Mouse (Mus musculus): ENCODE results near the gene Gm15217. TPM values are rescaled to one million over a fixed set of nuclear protein-coding genes. Genes with fewer than 3 reads are reported as not detected.

Gene Gm15217
- polyA plus RNA-seq, 1 experiment from 2014 or later: 1.2 TPM

DNA sequence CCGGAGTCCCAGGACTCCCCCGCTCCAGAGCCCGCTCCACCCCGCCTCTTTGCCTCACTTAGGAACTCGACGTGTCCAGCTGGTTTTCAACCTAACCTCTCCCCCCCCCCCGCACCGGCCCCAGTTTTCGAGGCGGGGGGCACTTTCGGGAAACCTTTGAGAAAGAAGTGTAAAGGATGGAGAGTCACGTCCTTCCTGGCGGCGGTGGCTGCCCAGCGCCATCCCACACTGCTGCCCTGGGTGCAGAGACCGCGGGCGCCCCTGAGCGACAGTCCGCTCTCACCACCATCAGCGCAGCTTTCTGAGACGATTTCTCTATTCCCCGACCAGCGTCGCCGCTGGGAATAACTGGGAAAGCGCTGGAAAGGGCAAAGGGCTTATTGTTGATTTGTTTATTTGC is 9.4 kb downstream of the Gm15217 start:
- peak overlapping the region; percentile 73 for H3K4me2 ChIP-seq (ENCODE audit: low read length)
- H3K27ac ChIP-seq (ENCODE audit: low read depth): peak overlapping the region; percentile 91
- no peaks in the 10 kb centered on the region for H3K9me3 ChIP-seq (ENCODE audit: control insufficient read depth, low read length)
- no peaks in the 10 kb centered on the region for H3K4me1 ChIP-seq (replicated peaks; ENCODE audit: control insufficient read depth, insufficient read depth, low read length)
- peaks cover 25% of the 10 kb centered on the region for H3K27me3 ChIP-seq (replicated peaks; ENCODE audit: control insufficient read depth, insufficient read depth, low read length)
- peak; percentile 83 for DNase-seq (ENCODE audit: low spot score)
- no peak for ATAC-seq (replicated peaks; ENCODE audit: low FRiP score, low TSS enrichment, low read depth)
- H3K4me3 ChIP-seq (ENCODE audit: low read depth, low read length): peak overlapping the region; percentile 60
- H3K36me3 ChIP-seq (ENCODE audit: control insufficient read depth, insufficient read depth, low read length): peaks cover 9% of the 10 kb centered on the region; the same call in 1 of the 2 replicates
- 0% methylated on average over 26 of the region's 27 CpGs for WGBS
- peak overlapping the region; percentile 86 for H3K9ac ChIP-seq (ENCODE audit: low read length)

DNA sequence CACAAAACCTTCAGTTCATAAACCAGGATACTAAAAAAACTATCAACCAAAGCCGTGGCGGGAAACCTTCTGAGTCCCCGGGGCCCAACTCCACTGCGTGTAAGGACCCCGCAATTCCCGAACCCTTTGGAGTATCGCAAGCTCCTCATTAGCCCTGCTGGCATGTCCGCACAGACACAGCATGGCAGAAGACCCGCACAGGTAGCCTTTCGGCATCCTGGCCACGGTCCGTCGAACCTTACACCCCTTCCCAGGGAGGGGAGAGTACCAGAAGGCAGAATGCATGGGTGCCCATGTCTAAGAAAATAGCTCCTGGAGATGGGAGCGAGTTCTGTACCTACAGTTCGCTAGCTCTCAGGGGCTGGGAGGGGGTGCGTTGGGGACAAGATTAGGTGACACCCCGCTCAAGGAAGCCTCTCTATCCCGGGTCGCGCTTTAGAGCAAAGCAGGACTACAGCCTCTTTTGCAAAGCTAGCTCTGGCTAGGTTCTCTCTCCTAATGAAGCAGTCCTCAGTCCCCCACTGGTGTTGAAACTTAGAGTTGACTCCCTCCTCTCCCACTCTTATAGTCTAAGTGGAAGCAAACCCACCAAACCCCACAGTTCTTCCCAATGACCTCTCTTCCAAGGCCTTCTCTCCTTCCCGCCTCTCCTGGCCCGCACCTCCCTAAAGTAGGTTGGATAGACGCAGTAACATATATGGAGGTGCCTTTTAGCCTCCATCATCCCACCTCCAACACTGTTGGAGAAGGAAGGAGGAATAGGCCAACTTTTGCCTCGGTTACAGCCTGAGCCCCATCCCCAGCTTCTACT is 10.4 kb downstream of the Gm15217 start:
- Histone ChIP-seq H3K9me3 (ENCODE audit: control insufficient read depth, low read length) (no peaks in the 10 kb centered on the region), H3K4me2 (ENCODE audit: low read length) (peak overlapping the region; percentile 73), H3K4me3 (ENCODE audit: low read depth, low read length) (peak overlapping the region; percentile 60), H3K36me3 (ENCODE audit: control insufficient read depth, insufficient read depth, low read length) (no peaks in the 10 kb centered on the region), H3K27me3 (replicated peaks; ENCODE audit: control insufficient read depth, insufficient read depth, low read length) (peaks cover 25% of the 10 kb centered on the region), H3K4me1 (replicated peaks; ENCODE audit: control insufficient read depth, insufficient read depth, low read length) (no peaks in the 10 kb centered on the region), H3K27ac (ENCODE audit: low read depth) (peak overlapping the region; percentile 91), H3K9ac (ENCODE audit: low read length) (peak overlapping the region; percentile 86)
- DNase-seq (ENCODE audit: low spot score): peak; percentile 67
- ATAC-seq (replicated peaks; ENCODE audit: low FRiP score, low TSS enrichment, low read depth): no peak
- WGBS: 5% methylated on average over 24 of the region's 24 CpGs

DNA sequence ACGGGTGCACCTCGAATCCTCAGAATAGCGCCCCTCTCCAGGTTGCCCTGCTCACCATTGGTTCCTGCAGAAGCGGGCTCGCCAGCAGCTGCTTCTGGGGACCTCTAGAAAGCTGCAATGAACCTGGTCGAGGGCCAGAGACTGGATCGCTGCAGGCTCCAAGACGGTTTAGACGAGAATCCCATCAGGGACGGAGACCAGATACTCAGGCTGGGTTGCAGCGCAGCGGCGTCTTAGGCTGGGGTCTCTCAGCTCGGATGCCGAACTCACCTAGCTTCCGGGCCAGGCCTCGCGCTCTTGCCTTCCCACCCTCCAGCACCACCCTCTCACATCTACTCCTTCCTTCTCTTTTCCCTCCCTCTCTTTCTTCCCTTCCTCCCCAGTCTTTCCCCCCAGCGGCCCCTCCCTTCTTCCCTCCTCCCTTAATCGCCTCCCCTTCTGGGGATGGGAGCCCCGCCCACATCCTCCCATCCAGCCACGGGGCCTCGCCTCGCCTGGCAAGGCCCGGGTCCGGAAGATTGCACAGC is 11.1 kb downstream of the Gm15217 start, which contains the start of gene Bmp4:
TSS of gene Bmp4 (minus strand) at position 421 of the 527 bp plus-strand sequence.
- DNase-seq (ENCODE audit: low spot score) (peak; percentile 80), ATAC-seq (replicated peaks; ENCODE audit: low FRiP score, low TSS enrichment, low read depth) (peak; percentile 28)
- peak within 1 kb of the TSS; percentile 86 for H3K9ac ChIP-seq (ENCODE audit: low read length)
- no peaks in the 10 kb centered on the region for H3K9me3 ChIP-seq (ENCODE audit: control insufficient read depth, low read length)
- H3K27me3 ChIP-seq (replicated peaks; ENCODE audit: control insufficient read depth, insufficient read depth, low read length): peaks cover 25% of the 10 kb centered on the region
- H3K4me2 ChIP-seq (ENCODE audit: low read length): peak within 1 kb of the TSS; percentile 73
- H3K27ac ChIP-seq (ENCODE audit: low read depth): peak within 1 kb of the TSS; percentile 91
- no peaks in the 10 kb centered on the region for H3K4me1 ChIP-seq (replicated peaks; ENCODE audit: control insufficient read depth, insufficient read depth, low read length)
- no peaks in the 10 kb centered on the region for H3K36me3 ChIP-seq (ENCODE audit: control insufficient read depth, insufficient read depth, low read length)
- WGBS: 2% methylated on average over 26 of the region's 26 CpGs
- peak within 1 kb of the TSS; percentile 60 for H3K4me3 ChIP-seq (ENCODE audit: low read depth, low read length)

DNA sequence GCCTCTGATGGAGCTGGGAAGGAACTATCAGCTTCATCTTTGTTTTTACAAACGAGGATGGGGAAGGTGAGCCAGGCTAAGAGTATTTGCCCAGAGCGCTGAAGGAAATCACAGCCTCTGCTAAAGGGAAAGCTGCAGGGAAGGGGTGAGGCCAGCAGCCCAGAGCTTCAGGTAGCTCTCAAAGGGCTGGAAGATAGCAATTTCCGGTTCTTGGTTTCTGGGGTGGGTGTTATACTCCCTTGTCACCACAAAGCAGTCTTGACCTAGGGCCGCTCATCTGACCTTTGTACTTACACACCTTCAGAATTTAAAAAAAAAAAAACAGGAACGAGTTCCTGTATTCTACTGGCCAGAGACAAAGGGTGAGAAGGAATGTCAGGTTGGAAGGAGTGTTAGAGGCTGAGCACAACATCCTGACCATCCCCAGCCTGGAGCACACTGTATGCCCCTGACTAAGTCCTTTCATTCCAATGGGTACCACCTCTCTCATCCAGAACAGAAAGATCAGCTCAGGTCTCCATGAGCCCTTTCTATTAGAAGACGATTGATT is 12.5 kb downstream of the Gm15217 start:
- WGBS: 51% methylated on average over 6 of the region's 6 CpGs
- H3K9me3 ChIP-seq (ENCODE audit: control insufficient read depth, low read length): no peaks in the 10 kb centered on the region
- H3K36me3 ChIP-seq (ENCODE audit: control insufficient read depth, insufficient read depth, low read length): no peaks in the 10 kb centered on the region
- H3K4me2 ChIP-seq (ENCODE audit: low read length): no peak overlapping the region
- no peak overlapping the region for H3K9ac ChIP-seq (ENCODE audit: low read length)
- no peak overlapping the region for H3K4me3 ChIP-seq (ENCODE audit: low read depth, low read length)
- DNase-seq (ENCODE audit: low spot score): no peak
- peaks cover 25% of the 10 kb centered on the region for H3K27me3 ChIP-seq (replicated peaks; ENCODE audit: control insufficient read depth, insufficient read depth, low read length)
- no peak for ATAC-seq (replicated peaks; ENCODE audit: low FRiP score, low TSS enrichment, low read depth)
- H3K27ac ChIP-seq (ENCODE audit: low read depth): no peak overlapping the region
- H3K4me1 ChIP-seq (replicated peaks; ENCODE audit: control insufficient read depth, insufficient read depth, low read length): no peaks in the 10 kb centered on the region

DNA sequence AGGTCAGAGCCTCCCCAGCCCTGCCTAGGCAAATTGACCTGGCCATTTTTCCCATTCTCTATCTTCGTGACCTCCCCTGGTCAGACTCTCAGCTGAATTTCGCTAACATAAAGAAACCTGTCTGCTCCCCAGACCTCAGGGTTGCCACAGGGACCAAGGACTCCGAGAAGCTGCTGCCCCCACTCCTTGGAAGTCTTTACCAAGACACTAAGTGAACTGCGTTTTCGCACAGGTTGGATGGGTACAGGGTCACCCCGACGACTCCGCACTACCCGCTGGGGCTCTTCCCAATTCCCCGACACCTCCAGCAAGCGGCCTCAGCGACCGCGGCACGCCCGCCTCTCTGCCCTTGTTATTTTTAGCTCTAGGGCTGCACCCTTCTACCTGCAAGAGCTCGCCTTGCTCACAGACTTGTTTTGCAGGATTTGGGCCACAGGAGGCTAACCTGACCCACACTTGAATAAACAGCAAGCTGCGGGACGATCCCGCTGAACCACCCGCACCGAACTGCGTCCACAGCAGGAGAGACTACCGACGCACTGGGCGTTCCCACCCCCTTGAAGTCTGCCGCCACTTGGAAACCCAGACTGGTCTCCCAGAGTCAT is 19.0 kb downstream of the Gm15217 start:
- no peak overlapping the region for H3K27ac ChIP-seq (ENCODE audit: low read depth)
- H3K4me1 ChIP-seq (replicated peaks; ENCODE audit: control insufficient read depth, insufficient read depth, low read length): no peaks in the 10 kb centered on the region
- H3K4me3 ChIP-seq (ENCODE audit: low read depth, low read length): peak overlapping the region; percentile 29
- H3K36me3 ChIP-seq (ENCODE audit: control insufficient read depth, insufficient read depth, low read length): no peaks in the 10 kb centered on the region
- DNase-seq (ENCODE audit: low spot score) (peak; percentile 71), ATAC-seq (replicated peaks; ENCODE audit: low FRiP score, low TSS enrichment, low read depth) (peak; percentile 43; the same call in 1 of the 2 replicates)
- peak overlapping the region; percentile 50 for H3K4me2 ChIP-seq (ENCODE audit: low read length)
- H3K9me3 ChIP-seq (ENCODE audit: control insufficient read depth, low read length): no peaks in the 10 kb centered on the region
- H3K9ac ChIP-seq (ENCODE audit: low read length): no peak overlapping the region
- WGBS: 5% methylated on average over 27 of the region's 27 CpGs
- peaks cover 30% of the 10 kb centered on the region for H3K27me3 ChIP-seq (replicated peaks; ENCODE audit: control insufficient read depth, insufficient read depth, low read length)

DNA sequence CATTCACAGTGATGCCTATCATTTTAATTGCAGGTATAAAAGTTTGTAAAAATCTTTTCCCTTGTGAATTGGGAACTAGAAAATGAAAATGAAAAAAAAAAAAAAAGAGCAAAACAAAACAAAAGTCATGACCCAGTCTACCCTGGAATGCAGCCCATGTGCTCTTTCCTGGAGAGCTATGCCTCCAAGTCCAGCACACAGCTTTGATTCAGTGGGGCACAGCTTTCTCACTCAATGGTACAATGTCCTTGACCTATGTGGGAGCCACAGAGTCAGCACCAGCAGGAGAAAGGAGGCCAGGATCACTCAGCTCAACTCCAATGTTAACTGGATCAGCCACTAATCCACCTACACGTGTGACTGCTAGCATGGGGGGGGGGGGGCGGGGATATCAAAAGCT is 20.7 kb downstream of the Gm15217 start:
- no peak overlapping the region for H3K4me2 ChIP-seq (ENCODE audit: low read length)
- no peak overlapping the region for H3K27ac ChIP-seq (ENCODE audit: low read depth)
- ATAC-seq (replicated peaks; ENCODE audit: low FRiP score, low TSS enrichment, low read depth) (no peak), DNase-seq (ENCODE audit: low spot score) (no peak)
- no peak overlapping the region for H3K9ac ChIP-seq (ENCODE audit: low read length)
- H3K9me3 ChIP-seq (ENCODE audit: control insufficient read depth, low read length): no peaks in the 10 kb centered on the region
- H3K4me1 ChIP-seq (replicated peaks; ENCODE audit: control insufficient read depth, insufficient read depth, low read length): no peaks in the 10 kb centered on the region
- no peaks in the 10 kb centered on the region for H3K36me3 ChIP-seq (ENCODE audit: control insufficient read depth, insufficient read depth, low read length)
- H3K4me3 ChIP-seq (ENCODE audit: low read depth, low read length): no peak overlapping the region
- 83% methylated on average over 2 of the region's 2 CpGs for WGBS
- H3K27me3 ChIP-seq (replicated peaks; ENCODE audit: control insufficient read depth, insufficient read depth, low read length): peaks cover 30% of the 10 kb centered on the region

DNA sequence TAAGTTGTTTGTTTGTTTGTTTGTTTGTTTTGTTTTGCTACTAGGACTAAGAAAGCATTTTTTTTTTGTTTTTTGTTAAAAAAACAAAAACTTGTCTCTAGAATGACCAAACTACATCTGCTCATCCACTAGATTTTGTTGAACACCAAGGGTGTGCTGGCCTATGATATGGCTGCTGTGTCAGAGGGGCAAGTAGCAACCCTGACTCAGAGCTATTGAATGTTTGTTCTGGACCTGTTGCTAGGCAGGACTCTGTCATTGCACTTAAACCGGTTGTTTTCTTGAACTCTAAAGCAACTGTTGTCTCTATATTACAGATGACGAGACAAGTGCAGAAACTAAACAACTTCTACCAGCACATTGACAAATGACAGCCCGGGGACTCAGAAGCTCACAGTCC is 29.1 kb downstream of the Gm15217 start:
- Histone ChIP-seq H3K27ac (ENCODE audit: low read depth) (no peak overlapping the region), H3K4me2 (ENCODE audit: low read length) (no peak overlapping the region)

DNA sequence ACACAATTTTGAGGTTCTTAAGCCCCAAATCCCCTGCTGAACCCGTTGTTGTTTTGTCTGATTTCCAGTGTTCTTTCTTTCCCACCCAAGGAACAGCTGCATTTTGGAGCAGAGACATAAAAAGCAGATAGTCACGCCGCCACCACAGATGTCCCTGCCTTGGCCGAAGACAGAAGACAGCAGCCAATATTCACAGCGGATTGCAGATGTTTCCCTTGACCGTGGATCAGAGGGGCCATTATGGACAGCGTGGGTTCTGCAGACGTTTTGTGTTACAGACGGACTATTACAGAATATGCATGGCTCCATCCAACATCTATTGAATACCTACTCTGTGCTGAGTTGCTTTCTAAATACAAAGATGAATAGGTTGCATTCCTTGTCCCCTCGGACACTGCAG is 29.8 kb downstream of the Gm15217 start:
- 75% methylated on average over 10 of the region's 10 CpGs for WGBS
- Histone ChIP-seq H3K4me2 (ENCODE audit: low read length) (no peak overlapping the region), H3K9ac (ENCODE audit: low read length) (no peak overlapping the region), H3K27ac (ENCODE audit: low read depth) (no peak overlapping the region), H3K4me3 (ENCODE audit: low read depth, low read length) (no peak overlapping the region), H3K4me1 (replicated peaks; ENCODE audit: control insufficient read depth, insufficient read depth, low read length) (no peaks in the 10 kb centered on the region), H3K9me3 (ENCODE audit: control insufficient read depth, low read length) (no peaks in the 10 kb centered on the region), H3K27me3 (replicated peaks; ENCODE audit: control insufficient read depth, insufficient read depth, low read length) (no peaks in the 10 kb centered on the region), H3K36me3 (ENCODE audit: control insufficient read depth, insufficient read depth, low read length) (no peaks in the 10 kb centered on the region)
- DNase-seq (ENCODE audit: low spot score): no peak
- no peak for ATAC-seq (replicated peaks; ENCODE audit: low FRiP score, low TSS enrichment, low read depth)

More for the DNA sequence above, 29.1 kb downstream of the Gm15217 start:
- Histone ChIP-seq H3K36me3 (ENCODE audit: control insufficient read depth, insufficient read depth, low read length) (no peaks in the 10 kb centered on the region), H3K4me1 (replicated peaks; ENCODE audit: control insufficient read depth, insufficient read depth, low read length) (no peaks in the 10 kb centered on the region), H3K4me3 (ENCODE audit: low read depth, low read length) (no peak overlapping the region), H3K9ac (ENCODE audit: low read length) (no peak overlapping the region), H3K27me3 (replicated peaks; ENCODE audit: control insufficient read depth, insufficient read depth, low read length) (no peaks in the 10 kb centered on the region), H3K9me3 (ENCODE audit: control insufficient read depth, low read length) (no peaks in the 10 kb centered on the region)
- ATAC-seq (replicated peaks; ENCODE audit: low FRiP score, low TSS enrichment, low read depth) (no peak), DNase-seq (ENCODE audit: low spot score) (no peak)
- 70% methylated on average over 3 of the region's 3 CpGs for WGBS
